ENCODE assay signal across 8 mouse cellular contexts in the genomic region with DNA sequence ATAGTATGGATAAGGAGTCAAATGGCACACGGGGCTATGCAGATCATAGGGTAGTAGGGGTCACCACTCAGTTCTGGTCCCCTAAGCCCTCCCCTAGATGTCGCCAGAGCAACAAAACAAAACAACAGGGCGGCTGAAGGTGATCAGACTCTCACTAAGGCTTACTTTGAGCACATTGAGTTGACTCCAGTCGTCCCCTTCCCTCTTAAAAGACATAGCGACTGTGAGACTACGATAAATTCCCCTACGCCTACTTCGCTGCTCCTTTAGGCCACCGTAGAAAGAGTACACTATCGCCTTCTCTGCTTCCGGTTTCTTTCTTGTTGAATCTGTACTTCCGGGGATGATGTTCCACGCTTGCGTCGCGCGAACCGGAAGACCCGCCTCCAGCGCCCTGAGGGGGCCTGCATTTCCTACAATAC. TPM values are rescaled to one million over a fixed set of nuclear protein-coding genes. Genes with fewer than 3 reads are reported as not detected.
DNase-seq lines count a peak whose midpoint lies in the region; ATAC-seq and TF ChIP-seq lines count a peak whose summit lies in the region.

A gene (minus strand): TSS at position 332 of the 422 bp plus-strand sequence.
A gene (plus strand): TSS at position 409 of the 422 bp plus-strand sequence.

- no peaks in the 10 kb centered on the region for H3K9me3 ChIP-seq in G1E (replicated peaks)
- no peaks in the 10 kb centered on the region for H3K9me3 ChIP-seq in forebrain, embryonic 15.5 days

- WGBS in forebrain, embryonic 15.5 days, result under 1% methylated on average over 20 of the region's 20 CpGs
- WGBS in lung, adult 2 months, result under 1% methylated on average over 20 of the region's 20 CpGs

- H3K36me3 ChIP-seq in G1E (replicated peaks), result peaks cover 58% of the 10 kb centered on the region
- peaks cover 22% of the 10 kb centered on the region for H3K36me3 ChIP-seq in forebrain, embryonic 15.5 days

- peak within 1 kb of the TSS; percentile 90 for H3K4me2 ChIP-seq in forebrain, embryonic 15.5 days (replicated peaks)

- intact Hi-C loops in heart, postnatal 25 days (cut with DNase I), result loop anchor here (2.0 kb wide), 1 partner anchor 23 kb away; a partner anchor contains a TSS

- no peak for TF ChIP-seq CTCF in G1E (IDR thresholded peaks at IDR 0.05; ENCODE audit: low read depth, low read length)
- no peak for TF ChIP-seq CTCF in lung, adult 2 months (IDR thresholded peaks at IDR 0.05; ENCODE audit: insufficient read depth, low read length)

- H3K4me3 ChIP-seq in G1E (ENCODE audit: low read depth, low read length), result peak within 1 kb of the TSS; percentile 72
- peak within 1 kb of the TSS; percentile 68 for H3K4me3 ChIP-seq in forebrain, embryonic 15.5 days
- peak within 1 kb of the TSS; percentile 96 for H3K4me3 ChIP-seq in lung, adult 2 months (replicated peaks; ENCODE audit: extremely low read depth, low read depth, low read length)

- peaks cover 40% of the 10 kb centered on the region for H3K4me1 ChIP-seq in G1E (ENCODE audit: insufficient read depth, low read depth, low read length)
- peaks cover 21% of the 10 kb centered on the region for H3K4me1 ChIP-seq in forebrain, embryonic 15.5 days
- 0 out of 2 replicates have a peak, but pooled peaks cover 8% of the 10 kb centered on the region for H3K4me1 ChIP-seq in lung, adult 2 months (ENCODE audit: control insufficient read depth, insufficient read depth, low read length)

- peak; percentile 89 for ATAC-seq in G1E (ENCODE audit: extremely low read depth, insufficient number of reproducible peaks, low FRiP score, poor library complexity, severe bottlenecking)
- ATAC-seq in forebrain, embryonic 15.5 days (replicated peaks), result peak; percentile 96
- ATAC-seq in neutrophil, adult 5-6 weeks (ENCODE audit: extremely low read depth, insufficient number of reproducible peaks, low FRiP score, poor library complexity, severe bottlenecking), result peak; percentile 94

- 0 out of 2 replicates have a peak, but pooled peaks have one; percentile 23 for TF ChIP-seq POLR2A in lung, adult 2 months (IDR thresholded peaks at IDR 0.05; ENCODE audit: borderline replicate concordance, extremely low read depth, low read depth, low read length)

- H3K9ac ChIP-seq in forebrain, embryonic 15.5 days (replicated peaks), result peak within 1 kb of the TSS; percentile 76

- H3K27ac ChIP-seq in forebrain, embryonic 15.5 days (replicated peaks), result peak within 1 kb of the TSS; percentile 79

- DNase-seq in G1E (ENCODE audit: low spot score), result peak; percentile 79
- DNase-seq in cerebellum, adult 11-12 months, result peak; percentile 96
- DNase-seq in heart, postnatal 25 days (ENCODE audit: low spot score), result peak; percentile 87
- peak; percentile 90 to 95 for DNase-seq in layer of hippocampus, adult 18-20 months (ENCODE audit: low spot score in 2 of 2)
- DNase-seq in lung, adult 2 months, result peak; percentile 86
- peak; percentile 85 to 92 for DNase-seq in thymus, adult 18-20 months

- H3K27me3 ChIP-seq in G1E (ENCODE audit: insufficient read depth, low read length), result no peaks in the 10 kb centered on the region
- no peaks in the 10 kb centered on the region for H3K27me3 ChIP-seq in forebrain, embryonic 15.5 days

RNA-seq across cellular contexts. Expression of the first gene that starts in this region (rescaled TPM):
- total RNA-seq in G1E (2014; fragmentation: Nextera tagmentation) (85.9 and 107 TPM in 2 replicates), G1E (2017) (76.8 and 81.5 TPM in 2 replicates)
- polyA plus RNA-seq in G1E (2012), result 7.1 and 8.2 TPM in 2 replicates
- polyA plus RNA-seq in forebrain, embryonic 15.5 days (2015; fragmentation: Nextera tagmentation; extraction: Ambion mirVana), result 105 and 108 TPM in 2 replicates
- total RNA-seq in heart, postnatal 25 days (2021), result 10 to 100 TPM; 28.3 to 31.4 TPM
- total RNA-seq in layer of hippocampus, adult 18-20 months (2021), result 10 to 100 TPM; 43.5 to 48.9 TPM
- polyA plus RNA-seq in lung, adult 2 months (2012; rRNA removed), result 30.1 and 43.7 TPM in 2 replicates
- 111 and 146 TPM in 2 replicates for total RNA-seq in neutrophil, adult 5-6 weeks (2017)

RNA-seq across cellular contexts. Expression of the second gene that starts in this region (rescaled TPM):
- 5.9 and 7.0 TPM in 2 replicates for total RNA-seq in G1E (2014; fragmentation: Nextera tagmentation)
- 10.7 and 11.1 TPM in 2 replicates for total RNA-seq in G1E (2017)
- polyA plus RNA-seq in G1E (2012), result 5.6 and 7.4 TPM in 2 replicates
- polyA plus RNA-seq in forebrain, embryonic 15.5 days (2015; fragmentation: Nextera tagmentation; extraction: Ambion mirVana), result 39.8 and 42.2 TPM in 2 replicates
- total RNA-seq in heart, postnatal 25 days (2021), result 1 to 10 TPM; 6.7 to 7.9 TPM
- 10 to 100 TPM; 16.1 to 16.5 TPM for total RNA-seq in layer of hippocampus, adult 18-20 months (2021)
- polyA plus RNA-seq in lung, adult 2 months (2012; rRNA removed), result 4.5 and 7.8 TPM in 2 replicates
- 11.4 and 12.3 TPM in 2 replicates for total RNA-seq in neutrophil, adult 5-6 weeks (2017)

Comparison
In these comparisons a context has a peak if more than half of its experiments do, and no peak if none do; other contexts are left out.
1. Peak in every context shown above with its lines: DNase-seq, ATAC-seq, H3K4me3 ChIP-seq and H3K27ac ChIP-seq.